Mouse (Mus musculus): ENCODE results near the gene Slc16a5. TPM values are rescaled to one million over a fixed set of nuclear protein-coding genes. Genes with fewer than 3 reads are reported as not detected.
A peak's percentile ranks its signal among the peaks of the same experiment; 100 is the strongest.
"Not testable (repeated sequence)": the region's sequence is repeated elsewhere in the genome, so short reads cannot be mapped to it uniquely, and the experiment has no call there.

Gene Slc16a5
- polyA plus RNA-seq, 1 experiment from 2014 or later: 0.20 TPM

- no peaks in the 10 kb centered on the region for H3K27me3 ChIP-seq
- 0 out of 2 replicates have a peak, but pooled peaks cover 18% of the 10 kb centered on the region for H3K36me3 ChIP-seq
- peak overlapping the region; percentile 70 for H3K4me3 ChIP-seq
- H3K9me3 ChIP-seq: no peaks in the 10 kb centered on the region
- peak overlapping the region; percentile 88 for H3K27ac ChIP-seq (replicated peaks)
- H3K4me1 ChIP-seq (replicated peaks): peaks cover 22% of the 10 kb centered on the region
- WGBS: 30% methylated on average over 25 of the region's 25 CpGs
- peak overlapping the region; percentile 81 for H3K9ac ChIP-seq
- peak; percentile 52 for ATAC-seq (ENCODE audit: low read depth)
- peak overlapping the region; percentile 64 for H3K4me2 ChIP-seq
Measured at GRCm38 (mm10) chr11:115490441-115491355, 28.4 kb downstream of the Slc16a5 start.

DNA sequence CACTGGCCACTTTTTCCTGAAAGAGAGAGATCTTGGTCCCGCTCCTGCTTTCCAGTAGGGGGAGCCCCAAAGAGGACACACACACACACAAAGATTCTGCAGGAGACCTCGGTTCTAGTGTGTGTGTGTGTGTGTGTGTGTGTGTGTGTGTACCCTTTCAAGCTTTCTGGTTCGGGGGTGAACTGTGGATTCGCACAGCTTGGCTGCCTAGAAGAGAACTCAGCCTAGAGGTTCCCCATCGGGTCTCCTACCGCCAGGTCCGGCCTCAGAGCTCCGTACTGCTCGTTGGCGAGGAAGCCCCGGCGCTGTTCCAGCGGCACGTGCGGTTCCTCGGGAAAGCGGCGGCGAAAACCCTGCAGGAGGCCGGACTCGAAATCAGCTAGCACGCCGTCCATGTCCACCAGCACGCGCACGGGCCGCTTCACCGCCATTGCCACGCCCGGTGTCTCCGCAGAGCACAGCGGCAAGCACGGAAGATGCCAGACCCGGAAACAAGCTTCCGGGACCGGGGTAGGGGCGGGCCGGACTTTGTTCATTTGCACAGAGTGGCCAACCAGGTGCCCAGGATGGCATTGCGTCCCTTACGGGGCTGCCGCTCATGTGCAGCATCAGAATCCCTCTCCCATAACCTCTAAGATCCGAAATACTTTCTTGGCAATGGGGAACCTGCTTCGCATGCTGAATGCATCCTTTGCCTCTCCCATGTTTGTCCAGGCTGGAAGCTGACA, 29.2 kb downstream of the Slc16a5 start, which contains the start of gene Nt5c:
Gene Nt5c, minus strand, starts transcription at position 507 of the 728 bp plus-strand sequence.
- Histone ChIP-seq H3K36me3 (0 out of 2 replicates have a peak, but pooled peaks cover 18% of the 10 kb centered on the region), H3K4me1 (replicated peaks) (peaks cover 22% of the 10 kb centered on the region), H3K9ac (peak within 1 kb of the TSS; percentile 81), H3K27me3 (no peaks in the 10 kb centered on the region), H3K27ac (replicated peaks) (peak within 1 kb of the TSS; percentile 88), H3K9me3 (no peaks in the 10 kb centered on the region), H3K4me3 (peak within 1 kb of the TSS; percentile 70), H3K4me2 (peak within 1 kb of the TSS; percentile 64)
- under 1% methylated on average over 43 of the region's 43 CpGs for WGBS
- peak; percentile 94 for ATAC-seq (ENCODE audit: low read depth)

- peak overlapping the region; percentile 81 for H3K9ac ChIP-seq
- H3K4me3 ChIP-seq: peak overlapping the region; percentile 70
- 47% methylated on average over 6 of the region's 6 CpGs for WGBS
- peak overlapping the region; percentile 64 for H3K4me2 ChIP-seq
- no peak for ATAC-seq (ENCODE audit: low read depth)
- peak overlapping the region; percentile 88 for H3K27ac ChIP-seq (replicated peaks)
- no peaks in the 10 kb centered on the region for H3K9me3 ChIP-seq
- peaks cover 26% of the 10 kb centered on the region for H3K36me3 ChIP-seq
- H3K4me1 ChIP-seq (replicated peaks): peaks cover 22% of the 10 kb centered on the region
- H3K27me3 ChIP-seq: no peaks in the 10 kb centered on the region
Measured at GRCm38 (mm10) chr11:115492387-115492786, 30.1 kb downstream of the Slc16a5 start.

DNA sequence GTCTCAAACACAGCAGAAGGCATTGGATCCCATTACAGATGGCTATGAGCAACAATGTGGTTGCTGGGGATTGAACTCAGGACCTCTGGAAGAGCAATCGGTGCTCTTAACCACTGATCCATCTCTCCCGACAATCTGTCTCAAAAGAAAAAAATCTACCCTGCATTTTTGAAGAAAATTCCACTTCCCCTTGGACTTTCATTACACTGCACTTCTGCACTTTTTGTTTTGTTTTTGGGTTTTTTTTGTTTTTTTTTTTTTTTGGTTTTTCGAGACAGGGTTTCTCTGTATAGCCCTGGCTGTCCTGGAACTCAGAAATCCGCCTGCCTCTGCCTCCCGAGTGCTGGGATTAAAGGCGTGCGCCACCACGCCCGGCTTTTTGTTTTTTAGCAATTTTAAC, 34.3 kb downstream of the Slc16a5 start:
- not testable (repeated sequence) for H3K27ac ChIP-seq (replicated peaks); H3K9ac ChIP-seq; ATAC-seq (ENCODE audit: low read depth); H3K4me2 ChIP-seq; H3K4me3 ChIP-seq; H3K9me3 ChIP-seq; H3K27me3 ChIP-seq
- Histone ChIP-seq H3K36me3 (peaks cover 48% of the 10 kb centered on the region), H3K4me1 (replicated peaks) (peaks cover 10% of the 10 kb centered on the region)
- WGBS: 86% methylated on average over 9 of the region's 9 CpGs

DNA sequence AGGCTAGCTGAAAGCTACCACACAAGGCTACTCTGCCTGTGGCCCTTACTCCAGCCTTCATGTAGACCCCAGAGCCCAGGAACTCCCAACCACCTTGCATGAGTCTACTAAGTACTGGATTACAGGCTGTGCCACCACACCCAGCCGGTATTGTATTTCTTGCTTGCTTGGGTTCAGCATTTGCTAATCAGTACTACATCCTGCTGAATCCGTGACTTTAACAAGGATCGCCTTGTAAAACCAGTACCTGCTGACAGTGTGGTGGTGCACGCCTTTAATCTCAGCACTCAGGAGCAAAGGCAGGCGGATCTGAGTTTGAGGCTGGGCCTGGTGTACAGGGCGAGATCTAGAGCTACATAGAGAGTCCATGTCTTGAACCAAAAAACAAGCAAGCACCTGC, 40.4 kb downstream of the Slc16a5 start:
- H3K36me3 ChIP-seq: peaks cover 66% of the 10 kb centered on the region
- no peak overlapping the region for H3K9ac ChIP-seq
- H3K4me2 ChIP-seq: no peak overlapping the region
- peaks cover 26% of the 10 kb centered on the region for H3K4me1 ChIP-seq (replicated peaks)
- WGBS: 97% methylated on average over 6 of the region's 6 CpGs
- H3K27me3 ChIP-seq: no peaks in the 10 kb centered on the region
- no peak overlapping the region for H3K27ac ChIP-seq (replicated peaks)
- no peak for ATAC-seq (ENCODE audit: low read depth)
- no peak overlapping the region for H3K4me3 ChIP-seq
- no peaks in the 10 kb centered on the region for H3K9me3 ChIP-seq

DNA sequence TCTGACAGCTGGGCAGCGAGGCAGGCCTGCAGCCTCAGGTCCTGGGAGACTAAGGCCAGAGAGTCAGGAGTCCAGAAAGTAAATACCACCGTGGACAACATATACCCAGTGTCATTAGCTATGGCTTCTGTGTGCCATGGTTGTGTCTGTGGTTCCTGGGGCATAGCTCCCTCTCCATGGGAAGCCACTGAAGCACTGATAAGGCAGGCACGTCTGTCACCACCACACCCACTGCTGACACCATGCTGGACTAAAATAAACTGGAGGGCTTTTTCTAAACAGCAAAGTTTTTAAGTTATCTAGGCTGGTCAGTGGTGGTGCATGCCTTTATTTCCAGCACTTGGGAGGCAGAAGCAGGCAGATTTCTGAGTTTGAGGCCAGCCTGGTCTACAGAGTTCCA, 44.3 kb downstream of the Slc16a5 start:
- no peak overlapping the region for H3K27ac ChIP-seq (replicated peaks)
- H3K27me3 ChIP-seq: no peaks in the 10 kb centered on the region
- H3K36me3 ChIP-seq: peaks cover 28% of the 10 kb centered on the region
- no peak for ATAC-seq (ENCODE audit: low read depth)
- H3K9me3 ChIP-seq: no peaks in the 10 kb centered on the region
- no peak overlapping the region for H3K4me3 ChIP-seq
- no peak overlapping the region for H3K4me2 ChIP-seq
- WGBS: 83% methylated on average over 3 of the region's 3 CpGs
- no peak overlapping the region for H3K9ac ChIP-seq
- peaks cover 62% of the 10 kb centered on the region for H3K4me1 ChIP-seq (replicated peaks)

DNA sequence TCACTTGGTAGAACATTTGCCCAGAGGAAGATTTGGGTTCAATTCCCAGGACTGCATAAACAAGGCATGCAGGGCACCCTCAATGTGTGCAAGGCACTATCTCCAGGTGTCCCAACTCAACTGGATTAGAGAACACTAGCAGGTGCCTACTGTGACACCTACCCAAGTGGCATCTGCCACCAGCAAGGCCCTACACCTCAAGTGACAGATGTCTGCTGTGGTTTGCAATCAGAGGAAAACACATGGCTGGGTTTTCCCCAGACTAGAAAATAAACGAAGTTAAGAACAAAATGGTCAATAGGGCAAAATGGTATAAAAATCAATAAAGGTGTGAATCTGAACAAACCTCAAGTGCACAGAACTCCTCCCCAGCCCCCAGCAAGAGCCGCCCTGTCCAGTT, 45.8 kb downstream of the Slc16a5 start:
- peaks cover 73% of the 10 kb centered on the region for H3K4me1 ChIP-seq (replicated peaks)
- no peaks in the 10 kb centered on the region for H3K9me3 ChIP-seq
- H3K36me3 ChIP-seq: peaks cover 13% of the 10 kb centered on the region
- no peak overlapping the region for H3K9ac ChIP-seq
- WGBS: 97% methylated on average over 2 of the region's 2 CpGs
- ATAC-seq (ENCODE audit: low read depth): no peak
- H3K4me2 ChIP-seq: no peak overlapping the region
- no peak overlapping the region for H3K27ac ChIP-seq (replicated peaks)
- no peaks in the 10 kb centered on the region for H3K27me3 ChIP-seq
- H3K4me3 ChIP-seq: no peak overlapping the region

GRCm38 (mm10) chr11:115509773-115510506, 47.7 kb downstream of the Slc16a5 start:
- Histone ChIP-seq H3K4me1 (replicated peaks) (peaks cover 70% of the 10 kb centered on the region), H3K27ac (replicated peaks) (peak overlapping the region; percentile 50), H3K4me3 (peak overlapping the region; percentile 100), H3K36me3 (0 out of 2 replicates have a peak, but pooled peaks cover 5% of the 10 kb centered on the region), H3K27me3 (no peaks in the 10 kb centered on the region), H3K4me2 (peak overlapping the region; percentile 89), H3K9me3 (no peaks in the 10 kb centered on the region), H3K9ac (peak overlapping the region; percentile 99)
- 30% methylated on average over 6 of the region's 6 CpGs for WGBS
- ATAC-seq (ENCODE audit: low read depth): no peak

GRCm38 (mm10) chr11:115510507-115510888, 48.2 kb downstream of the Slc16a5 start:
- Histone ChIP-seq H3K36me3 (0 out of 2 replicates have a peak, but pooled peaks cover 5% of the 10 kb centered on the region), H3K4me1 (replicated peaks) (peaks cover 65% of the 10 kb centered on the region), H3K9ac (peak overlapping the region; percentile 99), H3K4me3 (peak overlapping the region; percentile 100), H3K9me3 (no peaks in the 10 kb centered on the region), H3K27me3 (no peaks in the 10 kb centered on the region), H3K4me2 (peak overlapping the region; percentile 89), H3K27ac (replicated peaks) (peak overlapping the region; percentile 14; the same call in 1 of the 2 replicates)
- ATAC-seq (ENCODE audit: low read depth): no peak
- WGBS: 54% methylated on average over 5 of the region's 5 CpGs

GRCm38 (mm10) chr11:115511121-115511520, 48.8 kb downstream of the Slc16a5 start:
- Histone ChIP-seq H3K9me3 (no peaks in the 10 kb centered on the region), H3K27ac (replicated peaks) (peak overlapping the region; percentile 90; the same call in 1 of the 2 replicates), H3K27me3 (no peaks in the 10 kb centered on the region), H3K4me1 (replicated peaks) (peaks cover 61% of the 10 kb centered on the region), H3K4me3 (peak overlapping the region; percentile 100), H3K4me2 (peak overlapping the region; percentile 89), H3K9ac (peak overlapping the region; percentile 99), H3K36me3 (0 out of 2 replicates have a peak, but pooled peaks cover 5% of the 10 kb centered on the region)
- no peak for ATAC-seq (ENCODE audit: low read depth)
- WGBS: 70% methylated on average over 2 of the region's 2 CpGs

GRCm38 (mm10) chr11:115512004-115512403, 49.7 kb downstream of the Slc16a5 start:
- Histone ChIP-seq H3K36me3 (no peaks in the 10 kb centered on the region), H3K9ac (peak overlapping the region; percentile 99), H3K4me1 (replicated peaks) (peaks cover 53% of the 10 kb centered on the region), H3K4me3 (peak overlapping the region; percentile 100), H3K9me3 (no peaks in the 10 kb centered on the region), H3K27me3 (no peaks in the 10 kb centered on the region), H3K27ac (replicated peaks) (peak overlapping the region; percentile 90), H3K4me2 (peak overlapping the region; percentile 89)
- 33% methylated on average over 3 of the region's 3 CpGs for WGBS
- ATAC-seq (ENCODE audit: low read depth): no peak

Data from neural tube, embryonic 13.5 days (tissue).